Mouse (Mus musculus) lung, postnatal 10 days (tissue): ENCODE measurements around the gene Asic4.

Experiments used
- DNase-seq: peaks from one replicate; pipeline ENCODE4 v3.0.0; 2021

Gene Asic4

DNA sequence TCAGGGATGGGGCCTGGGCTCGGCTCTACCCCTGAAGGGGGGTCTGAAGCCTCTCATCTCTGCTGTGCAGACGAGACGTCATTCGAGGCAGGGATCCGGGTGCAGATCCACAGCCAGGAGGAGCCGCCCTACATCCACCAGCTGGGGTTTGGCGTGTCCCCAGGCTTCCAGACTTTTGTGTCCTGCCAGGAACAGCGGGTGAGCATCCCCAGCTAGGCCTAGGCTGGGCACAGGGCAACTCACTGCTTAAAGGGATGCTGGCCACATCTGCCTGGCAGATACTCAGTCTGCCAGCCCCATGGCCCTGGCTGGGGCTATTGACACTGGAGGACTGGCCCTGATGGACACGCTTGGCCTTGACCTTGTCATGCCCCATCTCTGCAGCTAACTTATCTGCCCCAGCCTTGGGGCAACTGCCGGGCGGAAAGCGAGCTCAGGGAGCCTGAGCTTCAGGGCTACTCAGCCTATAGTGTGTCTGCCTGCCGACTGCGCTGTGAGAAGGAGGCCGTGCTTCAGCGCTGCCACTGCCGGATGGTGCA lies 19.1 kb downstream of the Asic4 start:
- DNase-seq: no peak

DNA sequence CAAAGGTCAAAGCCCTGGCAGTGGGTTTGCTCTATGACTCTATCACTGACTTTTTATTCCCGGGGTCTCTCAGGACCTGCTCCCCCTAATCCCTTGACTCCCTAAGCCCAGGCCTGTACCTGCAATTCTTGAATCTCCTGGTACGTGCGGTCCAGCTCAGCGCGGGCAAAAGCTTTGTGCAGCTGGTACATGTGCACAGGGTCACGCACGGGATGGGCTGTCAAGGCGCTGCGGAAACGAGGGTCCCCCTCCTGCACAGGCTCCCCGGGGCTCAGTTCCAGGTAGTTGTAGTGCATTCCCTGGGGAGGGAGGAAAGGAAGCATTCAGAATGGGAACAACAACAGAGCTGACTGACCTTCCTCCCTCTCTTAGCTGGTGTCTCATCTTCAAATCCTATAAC lies 26.2 kb downstream of the Asic4 start:
- DNase-seq: no peak

DNA sequence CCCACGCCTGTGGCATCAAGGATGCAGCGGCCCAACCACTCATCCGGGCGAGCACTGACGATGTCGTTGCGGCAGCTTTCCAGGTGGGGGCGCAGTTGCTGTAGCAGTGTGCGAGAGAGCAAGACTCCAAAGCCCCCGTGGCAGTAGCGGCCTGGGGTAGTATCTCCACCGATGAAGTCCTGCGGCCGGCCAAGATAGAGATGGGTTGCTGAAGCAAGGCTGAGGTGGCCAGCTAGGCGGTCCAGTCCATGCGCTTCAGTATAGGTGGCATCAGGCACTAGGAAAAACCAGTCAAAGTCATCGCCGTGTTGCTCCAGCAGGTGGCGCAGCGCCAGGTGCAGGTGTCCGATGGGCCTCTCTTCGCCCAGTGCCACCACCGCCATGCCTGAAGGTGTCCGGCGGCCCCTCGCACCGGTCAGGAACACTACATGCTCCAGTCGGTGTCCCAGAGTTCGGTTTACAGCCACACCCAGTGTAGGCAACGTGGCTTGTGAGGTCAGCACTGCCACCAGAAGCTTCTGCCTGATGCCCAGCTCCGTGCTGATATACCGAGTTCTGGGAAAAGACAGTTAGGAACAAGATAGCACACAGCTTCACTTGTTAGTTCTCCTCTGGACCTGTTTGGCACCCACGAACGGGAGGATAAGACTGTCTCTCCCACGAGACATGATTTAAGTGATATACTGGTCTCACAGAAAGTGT lies 27.2 kb downstream of the Asic4 start:
- DNase-seq: peak; percentile 86

DNA sequence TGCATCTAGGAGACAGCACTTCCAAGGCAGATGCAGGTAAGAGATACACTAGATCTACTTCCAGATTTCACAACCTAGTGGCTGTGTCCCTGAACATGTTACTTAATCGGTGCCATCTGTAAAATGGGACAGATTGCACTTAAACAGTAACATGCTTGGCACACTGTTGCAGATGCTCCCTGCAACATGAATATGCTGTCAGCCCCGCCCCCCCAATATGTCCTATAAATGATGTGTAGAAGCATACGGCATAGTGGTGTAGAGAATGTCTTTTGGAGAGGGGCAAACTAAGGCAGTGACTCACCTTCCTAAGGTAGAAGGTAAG lies 27.7 kb downstream of the Asic4 start:
- DNase-seq: no peak

DNA sequence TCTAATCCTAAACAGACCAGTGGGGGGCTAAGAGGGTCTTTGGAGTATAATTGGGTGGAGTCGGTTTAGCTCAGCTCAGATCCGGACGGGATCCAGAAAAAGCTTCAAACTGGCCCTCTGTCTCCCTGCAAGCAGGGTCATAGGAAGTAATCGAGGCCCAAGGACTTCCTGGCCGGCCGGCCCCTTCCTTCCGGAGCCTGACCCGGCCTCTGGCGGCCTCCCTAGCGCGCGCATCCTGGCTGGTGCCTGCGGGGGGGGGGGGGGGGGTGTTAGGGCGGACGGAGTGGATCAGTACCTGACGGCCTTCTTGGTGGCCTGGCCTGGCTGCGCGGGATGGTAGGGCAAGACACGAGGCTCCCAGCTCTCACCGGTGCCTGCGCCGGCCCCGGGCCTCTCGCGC lies 28.3 kb downstream of the Asic4 start:
- peak; percentile 71 for DNase-seq

DNA sequence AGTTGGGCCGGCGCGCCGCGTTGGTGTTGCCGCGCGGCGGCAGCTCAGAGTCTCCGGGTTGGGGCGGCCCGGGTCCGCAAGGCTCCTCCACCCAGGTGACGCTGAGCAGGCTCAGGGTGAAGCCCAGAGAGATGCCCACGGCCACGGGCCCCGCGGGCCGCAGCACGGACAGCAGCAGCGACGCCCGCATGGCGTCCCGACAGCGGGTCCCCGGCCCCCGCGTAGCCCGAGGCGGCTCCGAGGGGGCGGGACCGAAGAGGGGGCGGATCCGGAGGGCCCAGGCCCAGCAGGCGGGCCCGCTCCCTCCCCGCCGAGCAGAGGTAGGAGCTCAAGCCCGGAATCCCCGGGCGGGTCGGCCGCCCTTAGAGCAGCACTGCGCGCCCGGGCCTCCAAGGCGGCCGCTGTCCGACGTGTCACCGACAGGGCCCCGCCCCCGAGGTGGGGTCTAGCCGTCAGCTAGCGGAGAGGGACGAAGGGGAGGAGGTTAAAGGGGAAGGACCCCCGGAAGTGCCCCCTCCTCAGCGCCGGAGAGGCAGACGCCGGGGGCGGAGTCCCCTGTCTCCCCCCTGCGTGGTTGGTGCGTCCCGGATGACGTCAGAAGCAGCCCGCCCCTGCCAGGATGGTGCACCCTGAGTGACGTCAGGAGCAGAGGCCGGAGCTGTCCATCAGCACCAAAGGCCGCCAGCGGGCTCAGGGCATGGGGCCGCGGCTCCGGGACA lies 28.8 kb downstream of the Asic4 start, which contains the start of the genes Chpf and Tmem198:
Gene Chpf (minus strand): TSS at position 392 of the 719 bp plus-strand sequence.
Gene Tmem198 (plus strand): TSS at position 617 of the 719 bp plus-strand sequence.
- DNase-seq: peak; percentile 98

DNA sequence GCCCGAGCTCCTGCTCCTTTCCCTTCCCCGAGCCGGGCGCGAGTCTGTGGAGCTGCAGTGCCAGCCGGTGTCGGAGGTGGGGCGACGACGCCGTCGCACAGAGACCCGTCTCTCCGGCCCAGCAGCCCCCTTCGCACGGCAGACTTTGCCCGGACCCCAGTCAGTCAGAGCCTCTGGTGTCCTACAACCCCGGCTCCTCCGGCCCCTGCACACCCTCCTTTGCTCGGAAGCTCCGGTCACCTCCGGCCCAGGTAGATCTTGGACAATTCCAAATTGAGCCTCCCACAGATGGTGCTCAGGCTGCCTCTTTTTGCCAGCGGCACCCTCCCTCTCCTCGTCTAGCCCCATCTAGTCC lies 29.4 kb downstream of the Asic4 start:
- DNase-seq: no peak

DNA sequence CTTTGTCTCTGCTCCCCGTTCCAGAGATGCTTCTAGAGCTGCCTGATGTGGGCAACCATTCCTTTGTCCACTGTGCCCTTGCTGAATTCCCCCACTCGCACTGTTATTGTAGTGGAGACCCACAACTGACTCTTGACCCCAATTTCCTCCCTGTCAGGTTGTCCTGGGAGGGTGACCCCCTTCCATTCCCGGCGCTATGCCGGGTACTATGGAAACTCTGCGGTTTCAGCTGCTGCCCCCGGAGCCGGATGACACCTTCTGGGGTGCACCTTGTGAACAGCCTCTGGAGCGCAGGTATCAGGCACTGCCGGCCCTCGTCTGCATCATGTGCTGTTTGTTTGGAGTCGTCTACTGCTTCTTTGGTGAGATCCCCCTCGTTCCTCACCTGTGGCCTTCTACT lies 29.8 kb downstream of the Asic4 start:
- no peak for DNase-seq

DNA sequence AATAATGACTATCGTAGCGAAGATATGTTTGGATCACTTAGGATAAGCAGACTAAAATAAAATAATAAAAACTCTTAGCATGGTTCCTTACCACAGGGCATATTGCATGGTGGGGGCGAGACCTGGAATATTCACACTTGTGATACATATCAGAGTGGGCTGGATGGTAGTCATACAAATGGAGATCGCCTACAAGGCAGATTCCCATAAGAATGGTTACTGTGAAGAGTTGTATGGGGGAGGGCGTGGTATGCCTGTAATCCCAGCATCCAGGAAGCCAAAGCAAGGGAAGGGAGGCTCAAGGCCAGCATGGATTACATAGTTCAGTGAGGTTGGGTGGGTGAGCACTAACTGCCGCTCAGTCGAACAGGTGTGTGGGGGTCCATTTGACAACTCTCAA lies 30.5 kb downstream of the Asic4 start:
- DNase-seq: no peak

DNA sequence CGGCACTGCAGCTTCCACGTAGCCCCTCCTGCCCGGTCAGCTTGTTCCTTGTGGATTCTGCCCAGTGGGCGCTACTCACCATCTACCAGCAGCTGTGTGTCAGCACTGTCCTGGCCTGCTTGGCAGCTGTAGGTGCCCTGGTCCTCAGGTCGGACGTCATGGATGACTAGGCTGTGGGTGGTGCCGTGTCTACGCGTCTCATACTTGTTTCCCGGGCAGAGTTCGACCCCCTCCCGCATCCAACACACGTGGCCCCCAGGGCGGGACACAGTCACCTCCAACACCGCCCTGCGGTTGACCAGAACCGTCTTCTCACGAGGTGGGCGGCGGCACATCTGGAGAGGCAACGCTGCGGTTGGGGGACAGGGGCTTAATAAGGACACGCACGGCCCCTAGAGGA lies 36.3 kb downstream of the Asic4 start:
- no peak for DNase-seq

DNA sequence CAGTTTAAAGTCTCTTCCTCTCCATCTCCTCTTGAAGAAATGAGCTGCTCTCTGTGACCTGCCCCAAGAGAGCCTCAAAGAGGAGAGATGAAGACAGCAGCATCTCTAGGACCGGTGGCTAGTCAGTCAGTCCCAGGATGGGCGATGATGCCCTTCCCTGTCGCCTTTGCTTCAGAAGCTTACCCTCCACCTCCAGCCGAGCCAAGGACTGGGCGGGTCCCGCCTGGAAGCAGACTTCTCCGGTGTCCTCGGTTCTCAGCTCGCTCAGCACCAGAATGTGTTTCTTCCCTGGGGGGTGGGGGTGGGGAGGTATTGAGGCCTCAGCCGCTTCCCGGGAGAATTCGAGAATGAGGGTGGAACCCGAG lies 36.8 kb downstream of the Asic4 start:
- no peak for DNase-seq

DNA sequence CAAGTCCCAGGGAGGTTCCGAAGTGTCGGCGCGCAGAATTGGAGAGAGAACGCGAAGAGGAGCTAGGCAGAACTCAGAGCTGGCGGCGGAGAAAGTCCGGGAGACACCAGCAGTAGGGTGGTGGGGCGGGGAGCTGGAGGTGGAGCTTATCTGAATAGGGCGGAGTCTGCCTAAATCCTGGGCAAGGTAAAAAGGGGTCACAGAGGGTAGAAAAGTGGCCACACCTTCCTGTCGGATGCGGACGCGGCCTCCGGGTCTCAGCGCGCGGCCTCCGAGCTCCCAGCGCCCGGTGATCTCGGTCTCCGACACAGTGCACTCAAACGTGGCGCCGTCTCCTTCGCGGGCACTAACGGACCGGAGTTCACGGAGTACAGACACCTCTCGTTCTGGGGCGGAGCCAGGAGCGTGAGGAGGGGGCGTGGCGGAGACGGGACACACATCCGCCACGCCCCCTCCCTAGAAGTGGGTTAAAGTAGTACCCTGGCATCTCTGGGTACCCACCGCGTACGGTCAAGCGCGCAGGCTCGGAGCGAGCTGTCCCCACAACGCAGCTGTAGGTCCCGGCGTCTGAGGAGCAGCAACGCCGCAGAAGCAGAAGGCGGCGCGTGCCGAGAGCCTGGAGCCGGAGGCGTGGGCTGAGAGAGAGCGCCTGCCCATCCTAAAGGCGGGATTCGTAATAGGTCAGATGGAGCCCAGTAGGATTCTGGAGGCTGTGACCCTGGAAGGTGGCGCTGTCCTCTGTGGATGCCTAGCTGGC lies 37.3 kb downstream of the Asic4 start:
- peak; percentile 81 for DNase-seq

DNA sequence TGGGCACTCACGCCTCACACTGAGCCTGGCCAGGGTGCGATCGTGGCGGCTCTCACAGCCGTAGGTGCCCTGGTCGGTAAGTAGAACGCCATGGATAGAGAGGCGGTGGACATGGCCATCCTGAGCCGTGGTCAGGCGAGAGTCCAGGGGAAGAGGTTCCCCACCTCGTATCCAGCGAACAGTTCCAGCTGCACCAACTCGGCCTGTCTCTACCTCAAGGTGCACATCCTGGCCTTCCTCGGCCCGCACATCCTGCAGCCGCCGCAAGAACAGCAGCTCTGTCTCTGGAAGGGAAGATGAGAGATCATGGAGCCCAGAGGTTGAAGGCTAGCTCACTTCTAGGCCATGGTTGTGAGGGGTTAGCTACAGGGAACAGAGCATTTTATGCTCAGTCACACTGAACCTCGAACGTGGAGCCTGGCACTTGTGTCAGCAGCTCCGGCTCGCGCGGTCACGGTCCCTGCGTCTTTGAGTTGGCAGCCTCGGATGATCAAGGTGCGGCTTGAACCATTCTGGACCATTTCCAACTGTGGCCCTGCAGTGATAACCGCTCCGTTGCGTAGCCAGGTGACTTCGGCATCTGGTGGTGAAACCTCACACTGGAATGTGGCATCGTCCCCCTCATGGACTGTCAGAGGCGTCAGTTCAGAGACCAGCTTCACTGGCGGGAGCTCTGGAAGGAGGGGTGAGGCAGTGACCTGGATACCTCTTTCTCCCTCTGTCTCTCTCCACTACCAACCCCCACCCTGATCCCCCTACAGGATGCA lies 40.7 kb downstream of the Asic4 start:
- no peak for DNase-seq

DNA sequence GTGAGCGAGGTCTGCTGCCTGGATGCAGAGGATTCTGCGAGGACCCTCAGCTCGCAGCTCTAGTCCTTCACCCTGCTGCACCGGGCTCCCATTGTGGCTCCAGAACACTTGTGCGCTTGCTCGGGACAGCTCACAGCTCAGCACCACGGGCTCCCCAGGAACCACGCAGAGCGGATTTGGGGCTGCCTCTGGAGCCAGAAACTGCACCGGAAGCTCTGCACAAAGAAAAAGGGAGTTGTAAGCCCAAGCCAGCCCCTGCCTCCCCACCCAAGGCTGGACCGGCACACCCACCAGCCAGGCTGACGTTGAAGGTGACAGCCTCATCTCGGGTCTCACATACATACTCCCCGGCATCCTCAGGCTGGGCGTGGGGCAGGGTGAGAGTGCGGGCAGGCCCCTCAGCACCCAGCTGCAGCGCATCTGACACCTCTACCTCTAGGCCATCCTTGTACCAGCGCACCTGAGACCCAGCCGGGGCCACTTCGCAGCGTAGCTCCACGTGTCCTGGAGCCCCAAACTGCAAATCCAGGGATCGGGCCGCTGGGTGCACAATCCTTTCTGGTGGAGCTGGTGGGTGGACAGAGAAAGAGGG lies 42.4 kb downstream of the Asic4 start:
- DNase-seq: no peak

DNA sequence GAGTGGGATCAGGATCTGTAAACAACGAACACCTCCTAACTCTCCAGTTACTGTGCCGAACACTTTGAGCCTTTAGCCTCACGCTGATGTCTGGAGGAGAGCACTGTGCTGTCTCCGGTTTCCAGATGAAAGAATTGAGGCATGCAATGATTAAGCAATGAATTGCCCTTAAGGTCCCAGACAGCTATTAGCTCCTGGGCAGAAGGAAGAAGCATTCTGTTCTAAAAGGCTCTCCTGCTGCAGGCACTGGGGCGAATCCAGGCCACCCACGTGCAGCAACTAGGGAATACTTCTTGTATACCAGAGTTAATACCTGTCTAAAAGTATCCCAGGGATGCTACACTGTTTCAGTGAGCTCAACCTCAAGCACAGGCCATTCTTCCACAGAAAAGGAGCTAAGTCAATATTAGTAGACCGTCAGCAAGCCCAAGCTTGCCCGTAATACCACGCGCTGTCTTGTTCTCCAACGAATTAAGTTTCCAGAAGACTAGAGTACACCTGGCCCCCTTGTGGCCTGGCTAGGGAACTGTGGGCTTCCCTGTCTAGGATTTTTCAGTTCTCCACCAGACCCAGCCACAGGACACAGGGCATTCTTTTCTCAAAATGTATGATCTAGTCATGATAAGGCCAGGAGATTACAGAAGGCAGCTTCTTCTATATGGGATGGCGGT lies 44.8 kb downstream of the Asic4 start:
- DNase-seq: peak; percentile 51

DNA sequence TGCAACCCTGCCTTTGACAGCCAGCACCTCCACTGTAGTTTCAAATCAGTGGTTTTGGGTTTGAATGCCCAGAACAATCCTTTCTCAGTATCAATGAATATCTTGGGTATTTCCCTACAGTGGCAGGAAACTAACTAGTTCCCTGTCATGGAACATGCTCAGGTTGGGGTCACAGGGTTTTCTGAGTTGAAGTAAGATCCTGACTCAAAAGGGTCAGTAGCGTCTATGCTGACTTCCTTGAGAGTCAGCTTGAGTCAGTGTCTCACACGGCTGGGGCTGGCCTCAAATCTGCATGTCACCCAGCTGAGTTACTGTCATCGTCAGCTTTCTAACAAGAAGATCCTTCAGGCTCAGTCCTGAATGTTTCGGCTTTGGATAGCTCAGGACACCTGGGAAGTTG lies 48.7 kb downstream of the Asic4 start:
- no peak for DNase-seq

DNA sequence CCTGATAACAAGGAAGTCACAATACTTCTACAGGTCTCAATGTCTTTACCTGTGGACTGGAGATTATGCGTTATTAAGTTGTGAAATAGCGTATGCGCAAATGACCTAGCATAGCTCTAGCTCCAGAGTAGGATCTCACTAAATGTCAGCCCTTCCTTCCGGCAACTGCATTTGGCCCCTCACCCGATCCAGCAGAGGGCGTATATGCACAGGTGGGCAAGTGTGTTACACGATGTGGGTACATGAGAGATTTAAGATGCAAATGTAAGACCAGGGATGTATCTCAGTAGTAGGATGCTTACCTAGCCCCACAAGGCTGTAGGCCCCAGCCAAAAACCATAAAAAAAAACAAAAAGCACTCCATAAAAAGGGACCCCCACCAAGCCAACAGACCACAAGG lies 49.2 kb downstream of the Asic4 start:
- DNase-seq: no peak

DNA sequence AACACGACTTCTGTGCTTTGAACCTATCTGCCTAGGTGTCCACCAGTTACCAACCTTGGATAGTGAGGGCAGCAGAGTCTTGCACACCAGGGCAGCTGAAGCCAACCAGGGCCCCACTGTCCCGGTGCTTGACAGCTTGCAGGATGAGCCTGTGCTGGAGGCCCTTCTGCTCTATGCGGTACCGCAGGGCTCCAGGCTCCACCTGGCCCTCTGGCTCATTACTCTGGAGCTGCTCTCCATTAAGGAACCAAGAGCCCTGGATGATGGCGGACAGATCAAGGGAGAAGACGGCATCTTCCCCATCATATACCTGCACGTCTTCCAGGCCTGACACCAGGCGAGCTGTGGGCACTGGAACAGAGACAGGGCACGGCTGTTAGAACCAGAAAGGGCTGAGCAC lies 51.7 kb downstream of the Asic4 start:
- DNase-seq: no peak

DNA sequence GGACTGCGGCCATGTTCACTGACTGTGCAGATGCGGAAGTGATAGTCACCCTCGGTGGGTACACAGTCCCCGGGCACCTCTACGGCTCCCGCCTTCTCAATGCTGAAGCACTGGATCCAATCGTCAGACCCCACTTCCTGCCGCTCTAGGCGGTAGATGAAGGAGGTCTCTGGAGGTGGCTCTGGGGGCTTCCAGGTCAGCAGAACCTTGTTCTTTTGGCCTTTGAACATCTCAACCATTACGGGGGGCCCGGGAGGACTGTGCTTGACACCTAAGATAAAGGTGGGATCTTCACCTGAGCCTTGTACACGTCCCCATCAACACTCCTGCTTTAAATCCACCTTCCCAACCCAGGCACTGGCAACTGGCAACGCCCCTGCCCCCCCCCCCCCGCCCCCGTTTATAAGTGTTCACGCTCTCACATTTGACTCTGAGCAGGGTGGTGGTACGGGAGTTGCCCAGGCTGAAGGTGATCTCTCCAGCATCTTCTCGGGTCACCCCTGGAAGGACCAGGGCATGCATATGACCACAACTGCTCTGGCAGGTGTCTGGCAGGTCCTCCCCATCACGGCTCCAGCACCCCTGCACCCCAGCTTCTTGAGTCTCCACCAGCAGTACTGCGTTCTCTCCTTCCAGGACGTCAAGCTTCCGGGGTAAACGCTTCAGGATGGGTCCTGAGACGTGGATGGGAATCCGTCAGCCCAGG lies 52.9 kb downstream of the Asic4 start:
- DNase-seq: no peak

DNA sequence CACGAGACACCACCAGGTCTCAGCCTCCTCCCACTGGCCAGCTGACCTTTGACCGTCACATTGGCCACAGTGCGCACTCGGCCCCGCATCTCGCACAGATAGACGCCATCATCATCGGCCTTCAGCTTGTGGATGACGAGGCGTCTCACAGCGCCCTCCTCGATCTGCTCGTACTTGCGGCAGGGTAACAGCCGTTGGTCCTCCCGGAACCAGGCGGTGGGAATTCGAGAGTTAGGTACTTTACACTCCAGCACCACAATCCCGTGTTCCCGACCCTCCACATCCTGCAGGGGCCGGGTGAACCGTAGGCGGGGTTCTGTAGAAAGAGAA lies 53.4 kb downstream of the Asic4 start:
- no peak for DNase-seq

DNA sequence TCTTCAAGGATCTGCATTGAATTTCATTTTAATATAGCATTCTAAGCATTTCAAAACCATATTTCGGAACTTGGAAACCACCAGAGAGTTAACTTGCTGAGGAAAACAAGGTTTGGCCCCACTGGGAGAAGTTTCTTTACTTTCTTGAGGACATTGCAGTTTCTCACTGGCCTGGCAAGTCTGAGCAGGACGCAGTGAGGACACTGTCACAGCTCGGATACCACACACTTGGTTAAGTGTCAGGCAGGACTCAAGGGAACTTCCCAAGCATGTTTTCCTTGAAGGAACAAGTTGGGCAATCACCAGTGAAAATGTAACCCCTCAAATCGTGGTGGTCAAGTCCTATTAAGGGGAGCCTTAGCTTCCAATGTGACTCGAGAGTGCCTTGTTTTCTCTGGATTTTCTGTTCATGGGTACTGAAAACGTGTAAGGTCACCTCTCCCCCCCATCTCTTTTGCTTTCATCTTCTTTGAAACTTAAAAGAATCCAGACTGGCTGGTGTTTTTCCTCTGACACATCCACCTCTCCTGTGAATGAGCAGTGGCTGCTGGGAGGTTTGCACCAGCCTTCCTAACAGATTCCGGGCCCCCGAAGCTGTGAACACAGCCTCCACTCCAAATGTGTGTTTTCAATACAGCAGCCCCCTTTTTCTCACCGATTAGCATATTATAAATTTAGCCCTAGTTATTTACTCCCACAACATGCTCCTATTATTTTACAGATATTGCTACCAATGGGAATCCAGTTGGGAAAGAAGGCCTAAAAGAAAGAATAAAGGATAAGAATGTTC lies 54.2 kb downstream of the Asic4 start:
- no peak for DNase-seq
